Mouse (Mus musculus) lung, postnatal 4 days (tissue): ENCODE results near the gene Hc.
A peak's percentile ranks its signal among the peaks of the same experiment; 100 is the strongest.

Source experiments
- DNase-seq, 2 experiments: peaks; one replicate each; pipeline ENCODE4 v3.0.0; 2021

Gene Hc

GRCm38 (mm10) chr2:34976945-34977658 is 84.1 kb downstream of the Hc start:
- no peak for DNase-seq

- peak in 1 of 2 experiments; percentile 27 for DNase-seq
Observed at GRCm38 (mm10) chr2:34976447-34976846, 84.8 kb downstream of the Hc start.

GRCm38 (mm10) chr2:34973087-34973486 is 88.2 kb downstream of the Hc start:
- no peak for DNase-seq

- no peak for DNase-seq
Observed at GRCm38 (mm10) chr2:34971080-34971888, 90.0 kb downstream of the Hc start.

- peak; percentile 80 to 85 for DNase-seq
Observed at GRCm38 (mm10) chr2:34970092-34970750, 91.0 kb downstream of the Hc start.

- no peak for DNase-seq
Observed at GRCm38 (mm10) chr2:34969166-34969565, 92.1 kb downstream of the Hc start.

GRCm38 (mm10) chr2:34966243-34966934 is 94.8 kb downstream of the Hc start:
- DNase-seq = no peak

- DNase-seq = no peak
Observed at GRCm38 (mm10) chr2:34965806-34966205, 95.4 kb downstream of the Hc start.

- DNase-seq = peak; percentile 67 to 74
Observed at GRCm38 (mm10) chr2:34965293-34965692, 95.9 kb downstream of the Hc start.

GRCm38 (mm10) chr2:34964651-34965050 is 96.6 kb downstream of the Hc start:
- no peak for DNase-seq

- DNase-seq = no peak
Observed at GRCm38 (mm10) chr2:34964230-34964629, 97.0 kb downstream of the Hc start.

- peak in 1 of 2 experiments; percentile 32 for DNase-seq
Observed at GRCm38 (mm10) chr2:34963371-34963956, 97.8 kb downstream of the Hc start.

GRCm38 (mm10) chr2:34962893-34963292 is 98.3 kb downstream of the Hc start:
- no peak for DNase-seq

- no peak for DNase-seq
Observed at GRCm38 (mm10) chr2:34962211-34962610, 99.0 kb downstream of the Hc start.

- peak; percentile 77 to 87 for DNase-seq
Observed at GRCm38 (mm10) chr2:34961481-34962036, 99.7 kb downstream of the Hc start, which contains the start of gene Traf1. Traf1 (minus strand) TSS chr2:34961772.

GRCm38 (mm10) chr2:34960966-34961365 is 100.3 kb downstream of the Hc start:
- DNase-seq = no peak

GRCm38 (mm10) chr2:34960466-34960865 is 100.8 kb downstream of the Hc start:
- no peak for DNase-seq

- DNase-seq = no peak
Observed at GRCm38 (mm10) chr2:34958582-34958981, 102.7 kb downstream of the Hc start.

GRCm38 (mm10) chr2:34958036-34958435 is 103.2 kb downstream of the Hc start:
- DNase-seq = no peak

- no peak for DNase-seq
Observed at GRCm38 (mm10) chr2:34957405-34957804, 103.8 kb downstream of the Hc start.

- DNase-seq = no peak
Observed at GRCm38 (mm10) chr2:34956941-34957340, 104.3 kb downstream of the Hc start.

- DNase-seq = no peak
Observed at GRCm38 (mm10) chr2:34954344-34954743, 106.9 kb downstream of the Hc start.
